Mouse (Mus musculus) embryo, embryonic 10 days (tissue): ENCODE data around the gene Nhp2.
"Not testable (repeated sequence)": the region's sequence is repeated elsewhere in the genome, so short reads cannot be mapped to it uniquely, and the experiment has no call there.

Experiments used
- DNase-seq: peaks from one replicate; pipeline ENCODE4 v3.0.0-alpha.2; 2015; ENCODE audit warnings: low spot score

Gene Nhp2

GRCm38 (mm10) chr11:51606447-51607095 is 13.0 kb upstream of the Nhp2 start, which contains the start of gene Hnrnpab:
Hnrnpab (minus strand) TSS chr11:51606847.
- peak; percentile 99 for DNase-seq

DNA sequence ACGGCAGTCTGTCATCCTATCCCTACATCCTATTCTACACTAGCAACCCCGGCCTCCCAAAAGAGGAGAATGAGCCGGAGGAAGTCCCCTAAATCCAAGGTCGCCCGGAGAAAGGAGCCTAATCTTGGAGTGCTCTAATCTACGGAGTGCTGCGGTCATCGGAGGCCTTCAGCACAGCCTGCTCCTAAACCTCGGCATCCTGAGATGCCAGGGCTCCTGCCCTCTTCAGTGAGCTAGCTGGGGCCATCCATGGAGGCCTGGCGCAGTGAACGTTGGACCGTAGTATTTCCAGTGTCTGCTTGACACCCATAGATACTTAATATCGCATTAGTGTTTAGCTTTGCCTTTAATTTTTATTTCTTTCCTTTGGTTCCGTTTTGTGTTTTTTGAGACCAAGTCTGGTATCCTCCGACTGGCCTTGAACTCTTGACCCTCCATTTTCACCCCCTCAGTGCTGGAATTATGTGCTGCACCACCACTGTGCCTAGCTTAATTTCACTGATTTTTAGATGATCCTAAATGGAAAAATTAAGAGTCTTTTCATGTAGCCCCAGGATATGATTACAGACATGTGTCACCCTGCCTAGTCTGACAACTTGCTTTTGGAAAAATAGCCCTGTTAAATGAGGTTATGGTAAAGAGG is 12.3 kb upstream of the Nhp2 start:
- DNase-seq, result no peak

DNA sequence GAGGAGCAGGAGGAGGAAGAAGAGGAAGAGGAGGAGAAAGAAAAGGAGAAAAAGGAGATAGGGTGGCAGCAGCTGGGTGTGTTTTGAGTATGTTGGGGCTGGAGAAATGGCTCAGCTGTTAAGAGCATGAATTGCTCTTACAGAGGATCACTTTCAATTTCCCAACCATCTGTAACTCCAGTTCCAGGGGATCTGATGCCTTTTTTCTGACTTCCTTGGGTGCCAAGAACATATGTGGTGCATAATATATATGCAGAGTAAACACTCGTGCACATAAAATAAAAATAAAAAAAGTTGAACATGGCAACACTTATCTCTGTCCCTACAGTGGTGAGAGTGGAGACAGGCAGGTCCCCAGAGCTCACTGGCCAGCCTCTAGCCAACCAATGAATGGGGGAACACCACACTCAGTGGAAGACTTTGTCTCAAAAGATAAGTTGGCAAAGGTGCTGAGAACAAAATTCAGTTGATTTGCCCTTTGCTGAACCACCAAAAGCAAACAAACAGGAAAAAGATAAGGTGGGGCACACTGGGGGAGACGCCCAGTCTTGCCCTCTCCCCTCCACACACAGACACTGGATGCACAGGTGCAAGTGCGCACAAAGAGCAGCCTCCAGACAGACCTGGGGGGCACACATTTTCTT is 10.1 kb upstream of the Nhp2 start:
- DNase-seq, result no peak

DNA sequence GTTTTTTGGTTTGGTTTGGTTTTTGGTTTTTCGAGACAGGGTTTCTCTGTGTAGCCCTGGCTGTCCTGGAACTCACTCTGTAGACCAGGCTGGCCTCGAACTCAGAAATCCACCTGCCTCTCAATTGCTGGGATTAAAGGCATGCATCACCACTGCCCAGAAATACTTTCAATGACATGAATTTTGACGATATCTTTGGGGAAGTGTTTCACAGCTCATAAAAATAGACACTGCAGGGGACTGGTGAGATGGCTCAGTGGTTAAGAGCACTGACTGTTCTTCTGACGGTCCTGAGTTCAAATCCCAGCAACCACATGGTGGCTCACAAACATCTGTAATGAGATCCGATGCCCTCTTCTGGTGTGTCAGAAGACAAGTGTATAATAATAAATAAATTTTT is 9.6 kb upstream of the Nhp2 start:
- DNase-seq, result not testable (repeated sequence)

GRCm38 (mm10) chr11:51614256-51614655 is 5.3 kb upstream of the Nhp2 start:
- DNase-seq, result no peak

GRCm38 (mm10) chr11:51615129-51615528 is 4.4 kb upstream of the Nhp2 start:
- DNase-seq, result no peak

DNA sequence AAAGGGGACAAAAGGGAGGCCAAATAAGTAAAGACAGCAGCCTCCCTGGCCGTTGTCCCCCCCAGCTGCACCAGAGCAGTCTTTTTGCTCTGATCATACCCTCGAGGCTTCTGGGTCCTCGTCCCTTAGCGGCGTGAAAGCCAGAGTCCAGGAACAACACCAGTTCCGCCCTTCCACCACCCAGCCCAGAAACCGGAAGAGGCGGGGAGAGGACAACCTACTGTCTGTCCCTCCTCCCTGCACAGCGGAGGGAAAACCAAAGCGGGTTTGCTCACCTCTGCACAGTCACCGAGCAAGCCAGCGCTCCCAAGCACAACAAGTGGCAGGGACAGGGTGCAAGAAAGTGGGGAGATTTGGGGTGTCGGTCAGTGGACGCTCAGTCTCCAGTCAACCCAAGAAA is 3.9 kb upstream of the Nhp2 start:
- peak; percentile 82 for DNase-seq

GRCm38 (mm10) chr11:51616113-51616512 is 3.4 kb upstream of the Nhp2 start:
- not testable (repeated sequence) for DNase-seq

- peak; percentile 87 for DNase-seq
Observed at GRCm38 (mm10) chr11:51617693-51618092, 1.8 kb upstream of the Nhp2 start.

- DNase-seq, result no peak
Observed at GRCm38 (mm10) chr11:51618894-51619408, 584 bp upstream of the Nhp2 start.

DNA sequence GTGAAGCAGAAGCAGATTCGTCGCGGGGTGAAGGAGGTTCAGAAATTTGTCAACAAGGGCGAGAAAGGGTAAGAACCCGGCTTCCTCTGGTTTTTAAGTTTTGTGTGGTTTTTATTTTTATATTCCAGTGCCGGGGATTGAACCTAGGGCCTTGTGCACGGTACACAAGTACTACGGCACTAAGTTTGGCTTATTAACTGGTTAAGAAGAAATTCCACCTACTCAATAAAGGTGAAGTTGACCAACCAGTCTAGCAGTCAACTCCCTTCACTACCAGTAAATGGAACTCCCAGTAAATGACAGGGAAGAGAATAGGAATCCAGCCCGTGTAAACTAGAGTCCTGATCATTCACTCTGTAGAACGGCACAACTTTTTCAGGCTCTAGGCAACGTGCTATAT is 549 bp downstream of the Nhp2 start:
- no peak for DNase-seq

DNA sequence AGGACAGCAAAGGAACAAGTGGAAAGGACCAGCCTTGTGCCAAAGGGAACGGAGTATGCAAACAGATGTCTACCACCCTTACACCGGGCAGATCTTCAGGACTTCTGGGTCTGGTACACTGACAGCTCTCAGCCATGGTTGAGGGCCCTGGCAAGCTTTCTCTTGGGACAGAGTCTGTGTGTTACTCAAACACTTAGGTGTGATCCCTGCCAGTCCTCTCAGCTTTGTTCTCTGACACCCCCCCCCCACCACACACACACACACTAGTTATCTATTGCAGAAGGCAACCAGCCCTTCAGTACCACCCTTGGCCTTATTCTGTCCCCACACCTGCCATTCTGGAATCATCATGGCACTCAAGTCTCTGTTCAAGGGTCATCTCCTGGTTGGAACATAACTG is 2.2 kb downstream of the Nhp2 start:
- DNase-seq, result no peak

GRCm38 (mm10) chr11:51622971-51623491 is 3.5 kb downstream of the Nhp2 start:
- DNase-seq, result no peak

GRCm38 (mm10) chr11:51625187-51625820 is 5.8 kb downstream of the Nhp2 start:
- no peak for DNase-seq

GRCm38 (mm10) chr11:51627425-51627824 is 7.9 kb downstream of the Nhp2 start:
- no peak for DNase-seq

GRCm38 (mm10) chr11:51627907-51628306 is 8.4 kb downstream of the Nhp2 start:
- no peak for DNase-seq

DNA sequence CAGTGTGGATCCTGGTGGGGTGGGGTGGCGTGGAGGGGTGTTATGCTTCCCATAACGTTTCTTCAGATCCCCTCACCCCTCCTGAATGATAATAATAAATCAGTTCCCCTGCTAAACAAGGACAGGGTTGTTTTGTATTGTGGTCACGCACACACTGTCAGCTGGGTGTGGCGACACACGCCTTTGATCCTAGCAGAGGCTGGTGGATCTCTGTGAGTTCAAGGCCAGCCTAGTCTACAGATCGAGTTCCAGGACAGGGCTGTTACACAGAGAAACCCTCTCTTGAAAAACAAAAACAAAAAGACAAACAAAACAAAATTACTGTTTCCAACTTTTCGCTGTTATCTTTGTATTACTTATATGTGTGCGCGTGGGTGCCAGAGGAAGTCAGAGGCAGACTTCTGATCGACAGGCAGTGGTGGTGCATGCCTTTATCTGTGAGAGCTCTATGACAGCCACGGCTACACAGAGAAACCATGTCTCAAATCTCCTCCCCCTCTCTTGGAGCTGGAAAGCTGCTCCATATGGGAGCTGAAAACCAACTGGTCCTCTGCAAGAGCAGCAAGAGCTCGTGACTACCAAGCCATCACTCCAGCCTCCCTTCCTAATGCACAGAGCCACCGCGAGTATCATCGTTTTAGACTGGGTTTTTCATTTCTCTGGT is 10.2 kb downstream of the Nhp2 start:
- no peak for DNase-seq

DNA sequence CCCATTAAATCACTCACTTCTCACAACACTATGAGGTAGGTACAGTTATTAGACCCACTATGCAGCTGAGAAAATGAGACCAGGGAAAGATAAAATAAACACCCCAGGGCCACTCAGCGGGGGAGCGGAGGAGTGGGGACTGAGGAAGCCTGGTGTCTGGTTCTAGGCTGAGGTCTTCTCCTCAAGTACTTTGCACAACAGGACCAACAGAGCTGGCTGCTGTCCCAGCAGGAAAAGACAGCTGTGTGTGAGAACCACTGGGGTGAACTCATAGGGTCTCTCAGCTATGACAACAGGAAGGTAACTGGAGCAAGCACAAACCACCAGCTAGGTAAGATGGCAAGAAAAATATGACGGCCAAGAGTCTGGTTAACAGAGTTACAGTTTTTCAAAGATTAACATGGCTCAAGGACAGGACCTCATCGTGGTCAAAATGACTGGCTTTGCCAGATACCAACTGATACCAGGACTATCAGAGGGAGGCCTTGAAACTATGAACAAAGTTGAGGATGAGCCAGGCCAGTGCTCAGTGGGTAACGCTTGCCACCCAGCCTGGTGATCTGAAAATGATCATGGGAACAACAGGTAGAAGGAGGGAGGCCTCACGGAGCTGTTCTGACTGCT is 12.7 kb downstream of the Nhp2 start:
- no peak for DNase-seq

GRCm38 (mm10) chr11:51633200-51633599 is 13.7 kb downstream of the Nhp2 start:
- DNase-seq, result not testable (repeated sequence)

DNA sequence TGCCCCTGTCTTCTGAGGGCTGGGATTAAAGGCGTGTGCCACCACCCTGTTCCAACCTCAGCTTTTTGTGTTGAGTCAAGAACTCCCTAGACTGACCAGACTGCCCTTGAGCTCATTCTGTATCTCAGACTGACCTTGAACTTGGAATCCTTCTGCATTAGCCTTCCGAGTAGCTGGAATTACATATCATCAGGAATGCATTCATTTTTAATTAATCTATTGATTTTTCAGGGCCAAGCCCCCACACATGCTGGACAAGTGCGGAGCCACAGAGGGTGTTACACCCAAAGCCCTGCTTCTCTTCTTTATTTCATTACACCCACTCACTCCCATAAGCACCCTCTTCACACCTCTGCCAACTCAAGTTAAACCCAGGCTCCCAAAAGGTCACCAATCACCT is 14.2 kb downstream of the Nhp2 start:
- DNase-seq, result no peak

- DNase-seq, result no peak
Observed at GRCm38 (mm10) chr11:51635127-51635524, 15.6 kb downstream of the Nhp2 start.
